Mouse (Mus musculus) intestine, embryonic 15.5 days (tissue): ENCODE data around the gene Syne1. TPM values are rescaled to one million over a fixed set of nuclear protein-coding genes. Genes with fewer than 3 reads are reported as not detected.

Experiments
- ATAC-seq: fragments of 200-750 bp; cut with Nextera tagmentation; 2 replicates; pipeline ENCODE4 v1.8.0; 2017; ENCODE audit warnings: moderate TSS enrichment, moderate library complexity
- H3K27ac ChIP-seq: fragments of 300-500 bp; sonication (generic); 2 replicates; pipeline ENCODE4 v1.5.1; 2015; ENCODE audit warnings: mild to moderate bottlenecking, inconsistent platforms
- H3K27me3 ChIP-seq: fragments of 300-500 bp; sonication (generic); replicated peaks from 2 replicates; pipeline ENCODE4 v1.6.1; 2015; ENCODE audit warnings: inconsistent platforms
- H3K36me3 ChIP-seq: fragments of 300-500 bp; sonication (generic); 2 replicates; pipeline ENCODE4 v1.6.1; 2015; ENCODE audit warnings: inconsistent platforms
- H3K4me1 ChIP-seq: fragments of 300-500 bp; sonication (generic); replicated peaks from 2 replicates; pipeline ENCODE4 v1.6.1; 2015; ENCODE audit warnings: inconsistent platforms
- H3K4me2 ChIP-seq: fragments of 300-500 bp; sonication (generic); replicated peaks from 2 replicates; pipeline ENCODE4 v1.6.1; 2015; ENCODE audit warnings: mild to moderate bottlenecking, inconsistent platforms
- H3K4me3 ChIP-seq: fragments of 300-500 bp; sonication (generic); replicated peaks from 2 replicates; pipeline ENCODE4 v1.5.1; 2015; ENCODE audit warnings: inconsistent platforms
- H3K9ac ChIP-seq: fragments of 300-500 bp; sonication (generic); 2 replicates; pipeline ENCODE4 v1.6.1; 2015; ENCODE audit warnings: inconsistent platforms
- H3K9me3 ChIP-seq: fragments of 300-500 bp; sonication (generic); 2 replicates; pipeline ENCODE4 v1.6.1; 2016; ENCODE audit warnings: inconsistent platforms
- WGBS: fragments of 180-500 bp; shearing (Covaris S2); methylation state at CpG from one replicate; pipeline ENCODE4 v1.1.7; 2015; 5-methylcytosine and 5-hydroxymethylcytosine counted together
- polyA plus RNA-seq: library from polyadenylated mRNA; unstranded; fragments of >200 nt; fragmentation: Nextera tagmentation; extraction: Ambion mirVana; gene quantifications from 2 replicates; pipeline ENCODE4 v1.2.1, GENCODE M21; 2015

The Syne1 gene
- polyA plus RNA-seq, 1 experiment from 2014 or later, result 5.7 TPM

DNA sequence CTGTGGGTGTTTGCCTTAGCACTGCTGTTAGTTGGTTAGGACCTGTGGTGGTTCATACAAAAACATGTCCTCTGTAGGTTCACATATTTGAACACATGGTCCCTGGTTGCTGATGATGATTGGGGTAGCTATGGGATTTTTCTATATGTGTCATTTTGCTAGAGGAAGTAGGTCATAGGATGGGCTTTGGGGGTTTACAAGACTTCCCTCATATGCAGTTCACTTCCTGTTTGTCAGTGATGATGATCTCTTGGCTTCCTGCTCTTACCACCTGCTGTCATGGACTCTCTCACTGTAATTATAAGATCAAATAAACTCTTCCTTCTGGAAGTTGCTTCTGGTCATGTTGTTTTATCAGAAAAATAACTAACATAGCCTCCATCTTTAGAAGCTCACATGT, 7.5 kb upstream of the Syne1 start:
- no peaks in the 10 kb centered on the region for H3K9me3 ChIP-seq
- no peak for ATAC-seq

GRCm38 (mm10) chr10:5554941-5555340, 3.7 kb upstream of the Syne1 start:
- Histone ChIP-seq H3K4me2 (no peak overlapping the region), H3K9ac (no peak overlapping the region), H3K27ac (no peak overlapping the region), H3K36me3 (no peaks in the 10 kb centered on the region), H3K9me3 (no peaks in the 10 kb centered on the region), H3K4me1 (0 out of 2 replicates have a peak, but pooled peaks cover 4% of the 10 kb centered on the region), H3K4me3 (no peak overlapping the region), H3K27me3 (0 out of 2 replicates have a peak, but pooled peaks cover under 1% of the 10 kb centered on the region)
- 0 out of 2 replicates have a peak, but pooled peaks have one; percentile 58 for ATAC-seq
- WGBS, result 26% methylated on average over 5 of the region's 5 CpGs

More for the DNA sequence above, 7.5 kb upstream of the Syne1 start:
- Histone ChIP-seq H3K4me2 (no peak overlapping the region), H3K4me1 (no peaks in the 10 kb centered on the region), H3K36me3 (no peaks in the 10 kb centered on the region), H3K4me3 (no peak overlapping the region), H3K9ac (no peak overlapping the region), H3K27me3 (no peaks in the 10 kb centered on the region), H3K27ac (no peak overlapping the region)

- H3K27ac ChIP-seq, result no peak overlapping the region
- 0 out of 2 replicates have a peak, but pooled peaks cover 3% of the 10 kb centered on the region for H3K27me3 ChIP-seq
- under 1% methylated on average over 44 of the region's 44 CpGs for WGBS
- ATAC-seq, result peak; percentile 89
- peak overlapping the region; percentile 38 for H3K4me3 ChIP-seq
- peak overlapping the region; percentile 37; the same call in 1 of the 2 replicates for H3K9ac ChIP-seq
- 0 out of 2 replicates have a peak, but pooled peaks cover 5% of the 10 kb centered on the region for H3K4me1 ChIP-seq
- H3K9me3 ChIP-seq, result no peaks in the 10 kb centered on the region
- H3K4me2 ChIP-seq, result peak overlapping the region; percentile 92
- no peaks in the 10 kb centered on the region for H3K36me3 ChIP-seq
Observed at GRCm38 (mm10) chr10:5550168-5551021, 887 bp downstream of the Syne1 start.

DNA sequence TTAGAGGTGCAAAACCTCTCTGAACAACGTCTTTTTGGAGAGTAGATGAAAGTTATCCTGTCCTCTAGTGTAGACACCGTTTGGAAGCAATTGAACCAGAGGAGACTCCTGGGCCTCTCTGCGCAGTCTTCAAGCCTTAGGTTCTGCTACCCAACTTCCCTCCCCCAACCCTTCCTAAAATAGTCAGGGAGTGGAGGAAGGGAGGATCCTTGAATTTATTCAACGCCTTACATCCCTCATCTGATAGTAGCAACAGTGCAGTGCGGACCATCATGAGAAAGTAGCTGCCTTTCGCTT, 1.5 kb downstream of the Syne1 start:
- ATAC-seq, result no peak
- H3K4me1 ChIP-seq, result 0 out of 2 replicates have a peak, but pooled peaks cover 5% of the 10 kb centered on the region
- H3K36me3 ChIP-seq, result no peaks in the 10 kb centered on the region
- no peak overlapping the region for H3K27ac ChIP-seq
- WGBS, result 13% methylated on average over 6 of the region's 6 CpGs
- 0 out of 2 replicates have a peak, but pooled peaks cover 3% of the 10 kb centered on the region for H3K27me3 ChIP-seq
- no peak overlapping the region for H3K9ac ChIP-seq
- peak overlapping the region; percentile 92 for H3K4me2 ChIP-seq
- no peaks in the 10 kb centered on the region for H3K9me3 ChIP-seq
- peak overlapping the region; percentile 38 for H3K4me3 ChIP-seq

DNA sequence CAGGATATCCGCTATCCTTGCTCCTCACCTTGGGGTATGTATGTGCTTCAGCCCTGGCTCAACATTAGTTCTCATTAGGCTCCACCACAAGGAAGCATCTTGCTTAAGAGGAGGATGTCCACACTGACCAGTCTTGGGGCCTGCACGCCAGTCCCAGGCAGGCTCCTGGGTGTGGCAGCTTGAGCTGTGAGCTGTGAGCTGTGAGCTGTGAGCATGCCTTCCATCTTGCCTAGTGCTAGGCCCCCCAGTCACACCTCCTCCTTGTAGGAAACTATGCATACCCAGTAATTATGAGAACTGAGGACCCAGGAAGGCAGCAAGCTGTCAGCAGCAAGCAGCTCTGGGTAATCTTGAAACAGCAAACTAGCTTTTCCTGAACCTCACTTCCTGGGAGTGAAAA, 2.6 kb downstream of the Syne1 start:
- ATAC-seq, result no peak
- H3K36me3 ChIP-seq, result no peaks in the 10 kb centered on the region
- 0 out of 2 replicates have a peak, but pooled peaks cover 3% of the 10 kb centered on the region for H3K27me3 ChIP-seq
- 0 out of 2 replicates have a peak, but pooled peaks cover 5% of the 10 kb centered on the region for H3K4me1 ChIP-seq
- no peaks in the 10 kb centered on the region for H3K9me3 ChIP-seq
- H3K4me3 ChIP-seq, result no peak overlapping the region
- H3K4me2 ChIP-seq, result no peak overlapping the region
- no peak overlapping the region for H3K27ac ChIP-seq
- H3K9ac ChIP-seq, result no peak overlapping the region
- 90% methylated on average over 2 of the region's 2 CpGs for WGBS

DNA sequence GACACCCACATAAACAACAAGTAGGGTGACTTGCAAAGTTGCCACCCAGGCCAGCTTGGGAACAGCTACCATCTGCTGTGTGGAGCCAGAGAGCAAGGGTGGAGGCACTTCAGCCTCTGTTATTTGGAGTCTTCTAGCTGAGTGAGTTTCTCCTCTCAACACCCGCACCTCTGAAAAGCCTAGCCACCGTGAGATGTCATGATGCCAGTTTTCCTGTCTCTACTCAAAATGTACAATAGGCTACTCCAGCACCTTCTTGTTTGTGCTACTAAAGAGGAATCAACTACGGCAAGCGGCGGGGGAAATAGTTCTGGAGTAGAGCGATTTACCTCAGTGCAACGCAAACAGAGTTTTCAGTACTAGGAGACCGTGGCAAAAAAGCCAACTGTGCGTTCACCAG, 3.5 kb downstream of the Syne1 start:
- 82% methylated on average over 9 of the region's 9 CpGs for whole genome bisulfite sequencing
- Histone ChIP-seq H3K4me3 (no peak overlapping the region), H3K9ac (no peak overlapping the region), H3K27me3 (0 out of 2 replicates have a peak, but pooled peaks cover 3% of the 10 kb centered on the region), H3K9me3 (no peaks in the 10 kb centered on the region), H3K4me1 (0 out of 2 replicates have a peak, but pooled peaks cover 5% of the 10 kb centered on the region), H3K4me2 (no peak overlapping the region), H3K36me3 (no peaks in the 10 kb centered on the region), H3K27ac (no peak overlapping the region)
- ATAC-seq, result no peak

DNA sequence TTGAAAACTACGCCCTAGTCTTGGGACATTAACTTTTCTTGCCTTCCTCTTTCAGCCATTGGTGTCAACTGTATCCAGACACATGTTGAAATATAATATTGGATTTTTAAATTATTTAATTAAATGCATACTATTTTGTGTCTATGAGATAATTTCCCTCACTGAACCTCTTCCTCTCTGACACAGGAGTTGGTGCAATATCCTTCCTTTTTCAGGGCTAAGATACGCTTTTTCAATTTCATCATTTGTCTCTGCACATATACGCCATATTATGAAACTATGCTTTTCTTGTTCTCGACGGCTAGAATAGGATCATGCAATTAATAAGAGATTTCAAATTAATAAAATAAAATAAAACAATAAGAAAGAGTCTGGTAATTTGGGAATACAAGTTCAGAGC, 4.9 kb downstream of the Syne1 start:
- Histone ChIP-seq H3K9me3 (no peaks in the 10 kb centered on the region), H3K27me3 (0 out of 2 replicates have a peak, but pooled peaks cover 3% of the 10 kb centered on the region), H3K36me3 (no peaks in the 10 kb centered on the region), H3K9ac (no peak overlapping the region), H3K4me1 (0 out of 2 replicates have a peak, but pooled peaks cover 5% of the 10 kb centered on the region), H3K27ac (no peak overlapping the region), H3K4me2 (no peak overlapping the region), H3K4me3 (no peak overlapping the region)
- no peak for ATAC-seq
- 93% methylated on average over 5 of the region's 5 CpGs for WGBS

GRCm38 (mm10) chr10:5528284-5528683, 23.0 kb downstream of the Syne1 start:
- Histone ChIP-seq H3K4me1 (no peaks in the 10 kb centered on the region), H3K4me2 (no peak overlapping the region), H3K27ac (no peak overlapping the region), H3K27me3 (no peaks in the 10 kb centered on the region), H3K36me3 (no peaks in the 10 kb centered on the region), H3K9ac (no peak overlapping the region), H3K4me3 (no peak overlapping the region), H3K9me3 (no peaks in the 10 kb centered on the region)
- ATAC-seq, result no peak
- WGBS, result 80% methylated on average over 1 of the region's 1 CpGs

DNA sequence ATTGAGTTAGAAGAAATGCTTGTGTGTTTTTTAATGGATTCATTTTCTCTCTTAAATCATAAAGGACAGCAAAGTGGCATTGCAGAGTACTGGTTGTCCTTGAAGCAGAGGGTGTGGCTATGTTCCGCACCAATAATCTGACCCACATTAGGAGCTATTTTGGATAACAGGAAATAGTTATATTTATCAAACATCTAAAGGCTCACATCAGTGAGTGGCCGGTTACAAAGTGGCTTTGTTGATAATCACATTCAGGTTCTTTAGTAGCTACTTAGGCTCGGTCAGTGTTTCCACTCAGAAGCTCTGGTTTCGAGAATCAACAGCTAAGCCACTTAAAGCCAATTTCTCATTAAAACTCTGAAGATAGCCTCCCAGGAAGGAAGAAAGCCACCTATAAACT, 23.6 kb downstream of the Syne1 start:
- H3K4me2 ChIP-seq, result no peak overlapping the region
- H3K27me3 ChIP-seq, result no peaks in the 10 kb centered on the region
- WGBS, result 67% methylated on average over 4 of the region's 4 CpGs
- H3K36me3 ChIP-seq, result no peaks in the 10 kb centered on the region
- H3K9ac ChIP-seq, result no peak overlapping the region
- no peak overlapping the region for H3K4me3 ChIP-seq
- H3K4me1 ChIP-seq, result no peaks in the 10 kb centered on the region
- ATAC-seq, result no peak
- no peaks in the 10 kb centered on the region for H3K9me3 ChIP-seq
- H3K27ac ChIP-seq, result no peak overlapping the region

GRCm38 (mm10) chr10:5522904-5523303, 28.4 kb downstream of the Syne1 start:
- H3K4me2 ChIP-seq, result no peak overlapping the region
- H3K4me3 ChIP-seq, result no peak overlapping the region
- H3K4me1 ChIP-seq, result no peaks in the 10 kb centered on the region
- ATAC-seq, result no peak
- H3K36me3 ChIP-seq, result no peaks in the 10 kb centered on the region
- H3K9ac ChIP-seq, result no peak overlapping the region
- H3K9me3 ChIP-seq, result no peaks in the 10 kb centered on the region
- WGBS, result 81% methylated on average over 4 of the region's 4 CpGs
- no peaks in the 10 kb centered on the region for H3K27me3 ChIP-seq
- no peak overlapping the region for H3K27ac ChIP-seq

DNA sequence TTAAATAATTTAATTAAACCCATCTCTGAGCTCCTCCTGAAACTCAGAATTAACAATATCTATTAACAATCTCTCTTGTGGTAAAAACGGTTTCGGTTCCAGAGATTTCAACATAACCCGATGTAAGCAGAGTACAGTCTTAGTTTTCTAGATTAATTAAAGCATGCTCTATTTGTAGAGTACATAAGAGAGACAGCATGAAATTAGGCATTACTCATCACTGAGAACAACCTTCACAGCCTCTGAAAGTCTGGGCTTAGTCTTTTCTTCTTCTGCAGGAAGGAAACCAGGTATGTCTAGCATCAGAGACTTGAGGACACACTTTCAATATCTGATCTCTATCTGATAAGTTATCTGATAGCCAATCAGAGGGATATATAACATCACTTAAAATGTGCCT, 29.0 kb downstream of the Syne1 start:
- no peaks in the 10 kb centered on the region for H3K9me3 ChIP-seq
- no peak for ATAC-seq
- 87% methylated on average over 3 of the region's 3 CpGs for WGBS
- no peaks in the 10 kb centered on the region for H3K27me3 ChIP-seq
- no peak overlapping the region for H3K4me3 ChIP-seq
- no peak overlapping the region for H3K27ac ChIP-seq
- no peaks in the 10 kb centered on the region for H3K4me1 ChIP-seq
- H3K36me3 ChIP-seq, result no peaks in the 10 kb centered on the region
- H3K4me2 ChIP-seq, result no peak overlapping the region
- no peak overlapping the region for H3K9ac ChIP-seq

DNA sequence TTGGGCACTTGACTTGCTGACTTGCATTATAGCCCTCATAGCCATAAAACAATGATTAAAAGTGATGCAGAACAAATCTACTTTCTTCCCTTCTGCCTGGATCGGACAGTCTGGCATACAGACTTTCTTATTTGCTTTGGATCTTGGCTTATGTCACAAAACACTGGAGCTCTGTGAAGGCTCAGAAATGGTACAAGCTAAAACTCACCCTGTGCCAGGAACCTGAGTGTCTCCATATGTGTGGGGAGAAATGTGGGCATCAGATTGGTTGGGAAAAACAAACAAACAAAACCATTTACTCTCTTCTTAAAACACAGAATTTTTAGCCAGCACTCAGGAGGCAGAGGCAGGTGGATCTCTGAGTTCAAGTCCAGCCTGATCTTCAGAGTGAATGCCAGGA, 30.6 kb downstream of the Syne1 start:
- no peak overlapping the region for H3K9ac ChIP-seq
- no peak overlapping the region for H3K27ac ChIP-seq
- H3K27me3 ChIP-seq, result no peaks in the 10 kb centered on the region
- H3K36me3 ChIP-seq, result no peaks in the 10 kb centered on the region
- H3K4me1 ChIP-seq, result no peaks in the 10 kb centered on the region
- ATAC-seq, result no peak
- H3K4me2 ChIP-seq, result no peak overlapping the region
- H3K9me3 ChIP-seq, result no peaks in the 10 kb centered on the region
- WGBS, result 63% methylated on average over 1 of the region's 1 CpGs
- no peak overlapping the region for H3K4me3 ChIP-seq

DNA sequence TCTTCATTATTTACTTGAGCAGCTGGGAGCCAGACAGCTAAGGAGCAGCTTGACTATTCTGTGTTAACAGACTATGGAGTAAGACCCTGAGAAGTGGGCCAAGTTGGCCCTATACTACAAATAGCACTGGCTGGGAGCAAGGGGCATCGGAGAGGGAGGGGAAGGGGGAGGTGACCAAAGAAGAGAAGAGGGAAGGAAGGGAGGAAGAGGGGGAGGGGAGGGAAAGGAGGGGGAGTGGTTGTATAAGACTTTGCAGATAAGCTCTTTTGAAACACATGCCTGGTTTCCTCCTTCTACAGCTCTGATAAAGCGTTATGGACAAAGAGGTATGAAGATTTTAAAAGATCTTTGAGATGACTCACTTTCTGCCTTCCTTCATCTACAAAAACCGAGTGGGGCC, 36.0 kb downstream of the Syne1 start:
- H3K27ac ChIP-seq, result no peak overlapping the region
- no peaks in the 10 kb centered on the region for H3K9me3 ChIP-seq
- ATAC-seq, result no peak
- WGBS, result 11% methylated on average over 3 of the region's 3 CpGs
- H3K9ac ChIP-seq, result no peak overlapping the region
- H3K4me1 ChIP-seq, result no peaks in the 10 kb centered on the region
- H3K27me3 ChIP-seq, result no peaks in the 10 kb centered on the region
- no peak overlapping the region for H3K4me2 ChIP-seq
- no peaks in the 10 kb centered on the region for H3K36me3 ChIP-seq
- no peak overlapping the region for H3K4me3 ChIP-seq
